Mouse (Mus musculus): ENCODE data around the gene Slc29a1. TPM values are rescaled to one million over a fixed set of nuclear protein-coding genes. Genes with fewer than 3 reads are reported as not detected.
A peak's percentile ranks its signal among the peaks of the same experiment; 100 is the strongest.

The Slc29a1 gene
- polyA plus RNA-seq, 1 experiment from 2014 or later = 30.7 TPM

GRCm38 (mm10) chr17:45594195-45594594 is 5.2 kb downstream of the Slc29a1 start:
- ATAC-seq (replicated peaks) = no peak
- Histone ChIP-seq H3K4me2 (peak overlapping the region; percentile 86), H3K27me3 (replicated peaks) (peaks cover 12% of the 10 kb centered on the region), H3K36me3 (replicated peaks) (no peaks in the 10 kb centered on the region), H3K27ac (no peak overlapping the region), H3K4me1 (peaks cover 45% of the 10 kb centered on the region), H3K4me3 (peak overlapping the region; percentile 45), H3K9ac (no peak overlapping the region; the same call in 1 of the 2 replicates), H3K9me3 (no peaks in the 10 kb centered on the region)
- 51% methylated on average over 8 of the region's 8 CpGs for WGBS

DNA sequence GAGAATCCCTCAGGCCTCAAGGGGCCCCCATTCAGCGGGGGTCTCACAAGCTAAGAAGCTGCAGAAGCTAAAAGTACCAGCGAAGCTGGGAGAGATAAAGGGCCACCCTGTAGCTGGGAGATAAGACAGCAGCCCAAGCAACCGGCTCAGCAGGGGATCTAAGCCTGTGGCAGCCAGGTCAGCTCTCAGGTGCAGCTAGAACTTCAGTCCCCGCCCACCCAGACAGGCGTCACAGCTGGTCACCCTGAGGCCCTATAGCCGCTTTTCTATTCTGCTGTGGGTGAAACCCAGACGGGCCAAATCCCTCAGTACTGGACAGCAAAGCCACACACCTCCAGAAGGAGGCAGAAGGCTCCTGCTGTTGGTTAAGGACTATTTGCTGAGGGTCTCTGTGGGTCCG is 5.9 kb downstream of the Slc29a1 start:
- 25% methylated on average over 8 of the region's 8 CpGs for WGBS
- H3K27me3 ChIP-seq (replicated peaks) = peaks cover 12% of the 10 kb centered on the region
- no peak overlapping the region for H3K9ac ChIP-seq
- ATAC-seq (replicated peaks) = no peak
- no peak overlapping the region for H3K27ac ChIP-seq
- H3K4me3 ChIP-seq = no peak overlapping the region
- H3K4me1 ChIP-seq = peaks cover 44% of the 10 kb centered on the region
- H3K4me2 ChIP-seq = peak overlapping the region; percentile 9; the same call in 1 of the 2 replicates
- H3K9me3 ChIP-seq = no peaks in the 10 kb centered on the region
- no peaks in the 10 kb centered on the region for H3K36me3 ChIP-seq (replicated peaks)

GRCm38 (mm10) chr17:45592606-45593431 is 6.6 kb downstream of the Slc29a1 start:
- no peak for ATAC-seq (replicated peaks)
- Histone ChIP-seq H3K4me3 (no peak overlapping the region), H3K4me2 (no peak overlapping the region), H3K27ac (no peak overlapping the region), H3K9me3 (no peaks in the 10 kb centered on the region), H3K27me3 (replicated peaks) (peaks cover 12% of the 10 kb centered on the region), H3K36me3 (replicated peaks) (no peaks in the 10 kb centered on the region), H3K9ac (no peak overlapping the region), H3K4me1 (peaks cover 44% of the 10 kb centered on the region)
- 51% methylated on average over 8 of the region's 8 CpGs for WGBS

DNA sequence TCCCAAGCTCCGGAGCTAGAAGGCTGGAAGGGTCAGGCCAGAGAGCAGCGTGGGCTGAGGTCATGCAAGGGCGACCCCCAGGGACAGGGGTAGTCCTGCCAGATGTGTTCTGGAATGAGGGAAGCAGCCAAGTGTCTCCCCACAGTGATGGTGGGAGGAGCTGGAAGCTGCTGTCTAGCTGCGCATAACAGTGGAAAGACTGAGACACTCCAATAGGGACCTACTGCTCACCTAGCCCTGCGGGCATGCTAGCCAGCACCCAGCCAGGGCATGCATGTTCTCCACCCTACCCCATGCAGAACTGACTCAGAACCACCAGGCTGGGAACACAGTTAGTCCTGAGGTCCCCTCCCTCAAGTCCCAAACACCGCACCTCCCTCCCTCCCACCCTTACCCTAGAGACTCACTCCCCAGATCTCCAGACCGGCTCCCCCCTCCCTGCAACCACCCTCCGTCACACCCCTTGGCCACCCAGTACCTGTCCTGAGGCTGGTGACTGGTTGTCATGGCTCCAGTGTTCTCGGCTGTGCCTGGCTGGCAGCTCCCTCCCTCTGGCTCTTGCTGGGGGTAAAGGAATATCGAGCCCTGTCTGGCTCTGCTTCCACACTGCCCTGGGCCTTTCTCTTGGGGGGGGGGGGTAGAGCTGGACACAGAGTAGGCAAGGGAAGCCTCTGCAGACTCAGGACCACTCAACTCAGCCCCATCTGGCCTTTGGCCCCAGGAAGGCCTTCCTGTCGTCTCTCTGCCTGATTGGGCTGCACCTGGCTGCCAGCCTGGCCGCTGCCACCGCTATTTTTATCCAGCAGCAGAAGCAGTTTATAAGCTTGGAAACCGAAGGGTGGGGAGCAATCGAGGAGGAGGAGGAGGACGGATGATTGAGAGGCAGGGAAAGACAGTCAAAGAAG is 7.5 kb downstream of the Slc29a1 start:
- ATAC-seq (replicated peaks) = no peak
- Histone ChIP-seq H3K27me3 (replicated peaks) (peaks cover 12% of the 10 kb centered on the region), H3K9ac (no peak overlapping the region), H3K27ac (no peak overlapping the region), H3K4me1 (peaks cover 44% of the 10 kb centered on the region), H3K9me3 (no peaks in the 10 kb centered on the region), H3K4me3 (no peak overlapping the region), H3K4me2 (no peak overlapping the region), H3K36me3 (replicated peaks) (no peaks in the 10 kb centered on the region)
- 50% methylated on average over 16 of the region's 16 CpGs for WGBS

DNA sequence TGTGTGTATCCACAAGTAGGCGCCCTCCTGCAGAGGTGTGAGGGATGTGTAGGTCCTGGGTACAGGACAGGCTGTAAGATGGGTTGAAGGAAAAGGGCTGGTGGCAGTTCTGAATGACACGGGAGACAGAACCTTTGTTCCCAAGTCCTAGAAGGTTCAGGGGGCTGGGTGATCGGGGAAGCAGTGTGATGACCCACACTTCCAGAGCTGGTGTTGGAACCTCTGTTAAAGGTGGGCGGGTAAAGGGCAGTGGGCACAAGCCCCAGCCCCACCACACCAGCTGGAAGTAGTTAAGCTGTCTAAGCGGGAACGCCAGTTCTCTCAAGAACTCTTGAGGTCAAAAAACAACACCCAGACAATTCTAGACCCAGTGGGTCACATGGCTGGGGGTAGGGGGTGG is 9.0 kb downstream of the Slc29a1 start:
- no peaks in the 10 kb centered on the region for H3K36me3 ChIP-seq (replicated peaks)
- WGBS = 88% methylated on average over 6 of the region's 6 CpGs
- no peak overlapping the region for H3K4me3 ChIP-seq

GRCm38 (mm10) chr17:45589844-45590243 is 9.6 kb downstream of the Slc29a1 start:
- Histone ChIP-seq H3K9ac (no peak overlapping the region), H3K4me2 (no peak overlapping the region), H3K9me3 (no peaks in the 10 kb centered on the region), H3K27ac (no peak overlapping the region), H3K27me3 (replicated peaks) (peaks cover 12% of the 10 kb centered on the region), H3K4me3 (no peak overlapping the region), H3K36me3 (replicated peaks) (no peaks in the 10 kb centered on the region), H3K4me1 (peaks cover 39% of the 10 kb centered on the region)
- WGBS = 95% methylated on average over 8 of the region's 8 CpGs
- ATAC-seq (replicated peaks) = no peak

More for the DNA sequence above, 9.0 kb downstream of the Slc29a1 start:
- no peaks in the 10 kb centered on the region for H3K9me3 ChIP-seq
- H3K27ac ChIP-seq = no peak overlapping the region
- H3K4me2 ChIP-seq = no peak overlapping the region
- H3K27me3 ChIP-seq (replicated peaks) = peaks cover 12% of the 10 kb centered on the region
- H3K9ac ChIP-seq = no peak overlapping the region
- no peak for ATAC-seq (replicated peaks)
- H3K4me1 ChIP-seq = peaks cover 39% of the 10 kb centered on the region

GRCm38 (mm10) chr17:45589236-45589635 is 10.2 kb downstream of the Slc29a1 start:
- Histone ChIP-seq H3K9me3 (no peaks in the 10 kb centered on the region), H3K27me3 (replicated peaks) (peaks cover 11% of the 10 kb centered on the region), H3K4me1 (peaks cover 40% of the 10 kb centered on the region), H3K4me3 (no peak overlapping the region), H3K27ac (no peak overlapping the region), H3K4me2 (no peak overlapping the region), H3K36me3 (replicated peaks) (no peaks in the 10 kb centered on the region), H3K9ac (no peak overlapping the region)
- 96% methylated on average over 7 of the region's 7 CpGs for WGBS
- no peak for ATAC-seq (replicated peaks)

GRCm38 (mm10) chr17:45588370-45588769 is 11.0 kb downstream of the Slc29a1 start:
- no peak for ATAC-seq (replicated peaks)
- peaks cover 3% of the 10 kb centered on the region for H3K27me3 ChIP-seq (replicated peaks)
- H3K27ac ChIP-seq = no peak overlapping the region
- no peaks in the 10 kb centered on the region for H3K9me3 ChIP-seq
- 94% methylated on average over 7 of the region's 7 CpGs for WGBS
- H3K9ac ChIP-seq = no peak overlapping the region
- H3K36me3 ChIP-seq (replicated peaks) = no peaks in the 10 kb centered on the region
- no peak overlapping the region for H3K4me3 ChIP-seq
- H3K4me2 ChIP-seq = no peak overlapping the region
- peaks cover 35% of the 10 kb centered on the region for H3K4me1 ChIP-seq

DNA sequence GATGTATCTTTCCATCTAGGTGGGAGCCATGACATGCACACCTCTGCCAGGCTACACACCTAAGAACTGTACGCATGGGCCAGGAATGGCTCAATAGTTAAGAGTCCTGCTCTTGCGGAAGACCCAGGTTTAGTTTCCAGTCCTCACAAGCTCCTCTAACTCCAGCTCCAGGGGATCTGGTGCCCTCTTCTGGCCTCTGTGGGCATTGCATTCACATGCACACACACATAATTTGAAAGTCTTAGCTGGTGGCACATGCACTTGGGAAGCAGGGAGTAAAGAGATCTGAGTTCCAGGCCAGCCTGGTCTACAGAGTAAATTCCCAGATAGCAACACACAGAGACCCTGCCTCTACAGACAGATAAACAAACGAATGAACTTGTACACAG is 13.0 kb downstream of the Slc29a1 start:
- ATAC-seq (replicated peaks) = no peak
- 95% methylated on average over 3 of the region's 3 CpGs for WGBS
- H3K27ac ChIP-seq = no peak overlapping the region

GRCm38 (mm10) chr17:45585725-45586448 is 13.5 kb downstream of the Slc29a1 start:
- Histone ChIP-seq H3K27me3 (replicated peaks) (no peaks in the 10 kb centered on the region), H3K36me3 (replicated peaks) (no peaks in the 10 kb centered on the region), H3K9me3 (no peaks in the 10 kb centered on the region), H3K9ac (no peak overlapping the region), H3K4me1 (peaks cover 18% of the 10 kb centered on the region; the same call in 1 of the 2 replicates), H3K27ac (peak overlapping the region; percentile 54; the same call in 1 of the 2 replicates), H3K4me2 (no peak overlapping the region), H3K4me3 (no peak overlapping the region)
- ATAC-seq (replicated peaks) = no peak
- 59% methylated on average over 23 of the region's 23 CpGs for WGBS

More for the DNA sequence above, 13.0 kb downstream of the Slc29a1 start:
- Histone ChIP-seq H3K27me3 (replicated peaks) (no peaks in the 10 kb centered on the region), H3K4me3 (no peak overlapping the region), H3K4me1 (peaks cover 18% of the 10 kb centered on the region; the same call in 1 of the 2 replicates), H3K4me2 (no peak overlapping the region), H3K9ac (no peak overlapping the region), H3K9me3 (no peaks in the 10 kb centered on the region), H3K36me3 (replicated peaks) (no peaks in the 10 kb centered on the region)

GRCm38 (mm10) chr17:45584939-45585678 is 14.3 kb downstream of the Slc29a1 start:
- H3K4me2 ChIP-seq = no peak overlapping the region
- no peak overlapping the region; the same call in 1 of the 2 replicates for H3K9ac ChIP-seq
- H3K27ac ChIP-seq = peak overlapping the region; percentile 54

More at GRCm38 (mm10) chr17:45584939-45585678, 14.3 kb downstream of the Slc29a1 start:
- Histone ChIP-seq H3K27me3 (replicated peaks) (no peaks in the 10 kb centered on the region), H3K4me1 (peaks cover 18% of the 10 kb centered on the region; the same call in 1 of the 2 replicates), H3K4me3 (no peak overlapping the region), H3K36me3 (replicated peaks) (no peaks in the 10 kb centered on the region), H3K9me3 (no peaks in the 10 kb centered on the region)
- ATAC-seq (replicated peaks) = peak; percentile 61
- 18% methylated on average over 14 of the region's 14 CpGs for WGBS

Data from midbrain, embryonic 15.5 days (tissue).